Mouse (Mus musculus) hindbrain, embryonic 13.5 days (tissue): Measurements from ENCODE around the gene Pip4k2a. TPM values are rescaled to one million over a fixed set of nuclear protein-coding genes. Genes with fewer than 3 reads are reported as not detected.

Source experiments
- ATAC-seq: fragments of 200-750 bp; cut with Nextera tagmentation; 2 replicates; pipeline ENCODE4 v1.8.0; 2017; ENCODE audit warnings: moderate TSS enrichment; ENCODE audit not compliant: low FRiP score
- H3K27ac ChIP-seq: fragments of 300-500 bp; sonication (generic); 2 replicates; pipeline ENCODE4 v1.5.1; 2015; ENCODE audit warnings: inconsistent platforms, mild to moderate bottlenecking, moderate library complexity
- H3K27me3 ChIP-seq: fragments of 300-500 bp; sonication (generic); 2 replicates; pipeline ENCODE4 v1.6.1; 2015; ENCODE audit warnings: mild to moderate bottlenecking, inconsistent platforms
- H3K36me3 ChIP-seq: fragments of 300-500 bp; sonication (generic); 2 replicates; pipeline ENCODE4 v1.6.1; 2015; ENCODE audit warnings: mild to moderate bottlenecking, inconsistent platforms
- H3K4me1 ChIP-seq: fragments of 300-500 bp; sonication (generic); replicated peaks from 2 replicates; pipeline ENCODE4 v1.6.1; 2015; ENCODE audit warnings: inconsistent platforms
- H3K4me2 ChIP-seq: fragments of 300-500 bp; sonication (generic); 2 replicates; pipeline ENCODE4 v1.6.1; 2015; ENCODE audit warnings: inconsistent platforms, mild to moderate bottlenecking, moderate library complexity
- H3K4me3 ChIP-seq: fragments of 300-500 bp; sonication (generic); 2 replicates; pipeline ENCODE4 v1.5.1; 2015; ENCODE audit warnings: mild to moderate bottlenecking, inconsistent platforms
- H3K9ac ChIP-seq: fragments of 300-500 bp; sonication (generic); 2 replicates; pipeline ENCODE4 v1.6.1; 2015; ENCODE audit warnings: mild to moderate bottlenecking, inconsistent platforms
- H3K9me3 ChIP-seq: fragments of 300-500 bp; sonication (generic); 2 replicates; pipeline ENCODE4 v1.6.1; 2016; ENCODE audit warnings: inconsistent platforms
- WGBS: fragments of 180-500 bp; shearing (Covaris S2); methylation state at CpG from one replicate; pipeline ENCODE4 v1.1.7; 2015; 5-methylcytosine and 5-hydroxymethylcytosine counted together
- polyA plus RNA-seq: library from polyadenylated mRNA; unstranded; fragments of >200 nt; fragmentation: Nextera tagmentation; extraction: Ambion mirVana; gene quantifications from 2 replicates; pipeline ENCODE4 v1.2.1, GENCODE M21; 2015

The Pip4k2a gene
- polyA plus RNA-seq, 1 experiment from 2014 or later, result 11.1 TPM

GRCm38 (mm10) chr2:18833024-18833590 lies 164.8 kb downstream of the Pip4k2a start:
- WGBS, result 91% methylated on average over 9 of the region's 9 CpGs
- Histone ChIP-seq H3K9ac (no peak overlapping the region), H3K4me1 (no peaks in the 10 kb centered on the region), H3K4me3 (no peak overlapping the region), H3K36me3 (no peaks in the 10 kb centered on the region), H3K27me3 (no peaks in the 10 kb centered on the region), H3K27ac (no peak overlapping the region), H3K9me3 (no peaks in the 10 kb centered on the region), H3K4me2 (no peak overlapping the region)
- ATAC-seq, result no peak

- 84% methylated on average over 6 of the region's 6 CpGs for WGBS
- H3K36me3 ChIP-seq, result no peaks in the 10 kb centered on the region
- H3K4me2 ChIP-seq, result no peak overlapping the region
- no peak overlapping the region for H3K27ac ChIP-seq
- H3K4me1 ChIP-seq, result no peaks in the 10 kb centered on the region
- no peaks in the 10 kb centered on the region for H3K9me3 ChIP-seq
- H3K27me3 ChIP-seq, result no peaks in the 10 kb centered on the region
- no peak overlapping the region for H3K9ac ChIP-seq
- no peak for ATAC-seq
- no peak overlapping the region for H3K4me3 ChIP-seq
These were observed 166.7 kb downstream of the Pip4k2a start for GRCm38 (mm10) chr2:18831031-18831774.

- no peak overlapping the region for H3K4me3 ChIP-seq
- 46% methylated on average over 9 of the region's 9 CpGs for WGBS
- no peaks in the 10 kb centered on the region for H3K9me3 ChIP-seq
- peak; percentile 60; the same call in 1 of the 2 replicates for ATAC-seq
- no peak overlapping the region for H3K4me2 ChIP-seq
- no peak overlapping the region for H3K9ac ChIP-seq
- H3K27ac ChIP-seq, result no peak overlapping the region; the same call in 1 of the 2 replicates
- peaks cover 23% of the 10 kb centered on the region for H3K4me1 ChIP-seq
- no peaks in the 10 kb centered on the region for H3K27me3 ChIP-seq
- H3K36me3 ChIP-seq, result no peaks in the 10 kb centered on the region
These were observed 175.2 kb downstream of the Pip4k2a start for GRCm38 (mm10) chr2:18822711-18823110.

GRCm38 (mm10) chr2:18821451-18822379 lies 176.2 kb downstream of the Pip4k2a start:
- Histone ChIP-seq H3K4me1 (peaks cover 23% of the 10 kb centered on the region), H3K9ac (no peak overlapping the region), H3K4me2 (peak overlapping the region; percentile 19), H3K27ac (peak overlapping the region; percentile 56), H3K27me3 (no peaks in the 10 kb centered on the region), H3K4me3 (no peak overlapping the region), H3K36me3 (no peaks in the 10 kb centered on the region), H3K9me3 (no peaks in the 10 kb centered on the region)
- 0 out of 2 replicates have a peak, but pooled peaks have one; percentile 64 for ATAC-seq
- 42% methylated on average over 18 of the region's 18 CpGs for WGBS

GRCm38 (mm10) chr2:18819520-18819919 lies 178.4 kb downstream of the Pip4k2a start:
- no peak for ATAC-seq
- no peaks in the 10 kb centered on the region for H3K36me3 ChIP-seq

GRCm38 (mm10) chr2:18816036-18816435 lies 181.9 kb downstream of the Pip4k2a start:
- H3K27ac ChIP-seq, result no peak overlapping the region
- H3K9ac ChIP-seq, result no peak overlapping the region
- H3K4me3 ChIP-seq, result no peak overlapping the region
- no peak for ATAC-seq
- 79% methylated on average over 2 of the region's 2 CpGs for WGBS
- H3K27me3 ChIP-seq, result no peaks in the 10 kb centered on the region
- no peaks in the 10 kb centered on the region for H3K9me3 ChIP-seq
- 0 out of 2 replicates have a peak, but pooled peaks cover 4% of the 10 kb centered on the region for H3K4me1 ChIP-seq
- no peaks in the 10 kb centered on the region for H3K36me3 ChIP-seq
- H3K4me2 ChIP-seq, result no peak overlapping the region

More at GRCm38 (mm10) chr2:18819520-18819919, 178.4 kb downstream of the Pip4k2a start:
- Histone ChIP-seq H3K4me3 (no peak overlapping the region), H3K9me3 (no peaks in the 10 kb centered on the region), H3K4me2 (no peak overlapping the region), H3K4me1 (peaks cover 23% of the 10 kb centered on the region), H3K27ac (no peak overlapping the region), H3K9ac (no peak overlapping the region), H3K27me3 (no peaks in the 10 kb centered on the region)
- 78% methylated on average over 7 of the region's 7 CpGs for WGBS

GRCm38 (mm10) chr2:18815336-18815965 lies 182.5 kb downstream of the Pip4k2a start:
- Histone ChIP-seq H3K27ac (no peak overlapping the region), H3K9me3 (no peaks in the 10 kb centered on the region), H3K4me2 (no peak overlapping the region), H3K4me1 (0 out of 2 replicates have a peak, but pooled peaks cover 4% of the 10 kb centered on the region), H3K36me3 (no peaks in the 10 kb centered on the region), H3K27me3 (no peaks in the 10 kb centered on the region), H3K4me3 (no peak overlapping the region), H3K9ac (no peak overlapping the region)
- 78% methylated on average over 6 of the region's 6 CpGs for WGBS
- ATAC-seq, result no peak

GRCm38 (mm10) chr2:18814447-18814804 lies 183.5 kb downstream of the Pip4k2a start:
- H3K4me1 ChIP-seq, result 0 out of 2 replicates have a peak, but pooled peaks cover 4% of the 10 kb centered on the region
- no peak overlapping the region for H3K4me3 ChIP-seq
- H3K9ac ChIP-seq, result no peak overlapping the region
- no peaks in the 10 kb centered on the region for H3K9me3 ChIP-seq
- ATAC-seq, result no peak
- no peak overlapping the region; the same call in 1 of the 2 replicates for H3K27ac ChIP-seq
- H3K36me3 ChIP-seq, result no peaks in the 10 kb centered on the region
- no peaks in the 10 kb centered on the region for H3K27me3 ChIP-seq
- H3K4me2 ChIP-seq, result no peak overlapping the region
- WGBS, result 44% methylated on average over 5 of the region's 5 CpGs

- Histone ChIP-seq H3K27ac (no peak overlapping the region; the same call in 1 of the 2 replicates), H3K4me1 (0 out of 2 replicates have a peak, but pooled peaks cover 4% of the 10 kb centered on the region), H3K4me3 (no peak overlapping the region), H3K27me3 (no peaks in the 10 kb centered on the region), H3K4me2 (no peak overlapping the region), H3K36me3 (no peaks in the 10 kb centered on the region), H3K9me3 (no peaks in the 10 kb centered on the region), H3K9ac (no peak overlapping the region)
- WGBS, result 68% methylated on average over 11 of the region's 11 CpGs
- no peak for ATAC-seq
These were observed 184.1 kb downstream of the Pip4k2a start for GRCm38 (mm10) chr2:18813683-18814446.

GRCm38 (mm10) chr2:18807961-18808360 lies 190.0 kb downstream of the Pip4k2a start:
- Histone ChIP-seq H3K27me3 (0 out of 2 replicates have a peak, but pooled peaks cover 4% of the 10 kb centered on the region), H3K4me2 (no peak overlapping the region), H3K36me3 (no peaks in the 10 kb centered on the region), H3K9me3 (no peaks in the 10 kb centered on the region), H3K27ac (no peak overlapping the region), H3K9ac (no peak overlapping the region), H3K4me1 (no peaks in the 10 kb centered on the region), H3K4me3 (no peak overlapping the region)
- 85% methylated on average over 2 of the region's 2 CpGs for WGBS
- no peak for ATAC-seq

GRCm38 (mm10) chr2:18801281-18801862 lies 196.6 kb downstream of the Pip4k2a start:
- 3% methylated on average over 19 of the region's 19 CpGs for WGBS
- peak; percentile 15; the same call in 1 of the 2 replicates for ATAC-seq

More at GRCm38 (mm10) chr2:18801281-18801862, 196.6 kb downstream of the Pip4k2a start:
- Histone ChIP-seq H3K4me2 (peak overlapping the region; percentile 73), H3K4me3 (peak overlapping the region; percentile 42), H3K9ac (peak overlapping the region; percentile 71), H3K4me1 (peaks cover 40% of the 10 kb centered on the region), H3K27me3 (0 out of 2 replicates have a peak, but pooled peaks cover 16% of the 10 kb centered on the region), H3K36me3 (no peaks in the 10 kb centered on the region), H3K9me3 (no peaks in the 10 kb centered on the region), H3K27ac (peak overlapping the region; percentile 92)
